Mouse (Mus musculus): Measurements from ENCODE around the gene Btbd3. TPM values are rescaled to one million over a fixed set of nuclear protein-coding genes. Genes with fewer than 3 reads are reported as not detected.

The Btbd3 gene
- polyA plus RNA-seq, 1 experiment from 2014 or later = 13.0 TPM

GRCm38 (mm10) chr2:138585930-138586329 lies 329.6 kb downstream of the Btbd3 start:
- no peak overlapping the region for H3K9ac ChIP-seq (ENCODE audit: low read depth, low read length)
- H3K27me3 ChIP-seq (ENCODE audit: insufficient read depth, low read length) = no peaks in the 10 kb centered on the region
- H3K4me1 ChIP-seq (replicated peaks; ENCODE audit: insufficient read depth, low read length) = no peaks in the 10 kb centered on the region
- no peaks in the 10 kb centered on the region for H3K36me3 ChIP-seq (ENCODE audit: insufficient read depth, low read length)
- no peak overlapping the region for H3K4me2 ChIP-seq (ENCODE audit: low read length)
- no peak overlapping the region for H3K27ac ChIP-seq
- TF ChIP-seq CTCF (IDR thresholded peaks at IDR 0.05; ENCODE audit: low read depth) = no peak
- H3K9me3 ChIP-seq (replicated peaks; ENCODE audit: low read length) = no peaks in the 10 kb centered on the region
- no peak overlapping the region for H3K4me3 ChIP-seq (replicated peaks; ENCODE audit: low read depth, low read length)
- 87% methylated on average over 2 of the region's 2 CpGs for WGBS
- ATAC-seq (replicated peaks; ENCODE audit: low FRiP score, low read depth) (no peak), DNase-seq (ENCODE audit: low spot score) (no peak)

- H3K4me1 ChIP-seq (replicated peaks; ENCODE audit: insufficient read depth, low read length) = no peaks in the 10 kb centered on the region
- no peak for TF ChIP-seq CTCF (IDR thresholded peaks at IDR 0.05; ENCODE audit: low read depth)
- no peaks in the 10 kb centered on the region for H3K36me3 ChIP-seq (ENCODE audit: insufficient read depth, low read length)
- H3K27ac ChIP-seq = no peak overlapping the region
- H3K9me3 ChIP-seq (replicated peaks; ENCODE audit: low read length) = no peaks in the 10 kb centered on the region
- no peak overlapping the region for H3K9ac ChIP-seq (ENCODE audit: low read depth, low read length)
- H3K4me2 ChIP-seq (ENCODE audit: low read length) = no peak overlapping the region
- ATAC-seq (replicated peaks; ENCODE audit: low FRiP score, low read depth) = no peak
- H3K27me3 ChIP-seq (ENCODE audit: insufficient read depth, low read length) = no peaks in the 10 kb centered on the region
- no peak for DNase-seq (ENCODE audit: low spot score)
- WGBS = 88% methylated on average over 2 of the region's 2 CpGs
- H3K4me3 ChIP-seq (replicated peaks; ENCODE audit: low read depth, low read length) = no peak overlapping the region
These were observed 331.0 kb downstream of the Btbd3 start for GRCm38 (mm10) chr2:138587335-138587734.

GRCm38 (mm10) chr2:138587795-138588545 lies 331.6 kb downstream of the Btbd3 start:
- ATAC-seq (replicated peaks; ENCODE audit: low FRiP score, low read depth) (no peak), DNase-seq (ENCODE audit: low spot score) (no peak)
- no peak for TF ChIP-seq CTCF (IDR thresholded peaks at IDR 0.05; ENCODE audit: low read depth)
- Histone ChIP-seq H3K9ac (ENCODE audit: low read depth, low read length) (no peak overlapping the region), H3K36me3 (ENCODE audit: insufficient read depth, low read length) (no peaks in the 10 kb centered on the region), H3K9me3 (replicated peaks; ENCODE audit: low read length) (no peaks in the 10 kb centered on the region), H3K4me3 (replicated peaks; ENCODE audit: low read depth, low read length) (no peak overlapping the region), H3K4me2 (ENCODE audit: low read length) (no peak overlapping the region), H3K27ac (no peak overlapping the region), H3K4me1 (replicated peaks; ENCODE audit: insufficient read depth, low read length) (no peaks in the 10 kb centered on the region), H3K27me3 (ENCODE audit: insufficient read depth, low read length) (no peaks in the 10 kb centered on the region)
- 89% methylated on average over 7 of the region's 7 CpGs for WGBS

- Histone ChIP-seq H3K9me3 (replicated peaks; ENCODE audit: low read length) (no peaks in the 10 kb centered on the region), H3K4me3 (replicated peaks; ENCODE audit: low read depth, low read length) (no peak overlapping the region), H3K27me3 (ENCODE audit: insufficient read depth, low read length) (no peaks in the 10 kb centered on the region), H3K27ac (no peak overlapping the region), H3K4me1 (replicated peaks; ENCODE audit: insufficient read depth, low read length) (no peaks in the 10 kb centered on the region), H3K4me2 (ENCODE audit: low read length) (no peak overlapping the region), H3K36me3 (ENCODE audit: insufficient read depth, low read length) (no peaks in the 10 kb centered on the region), H3K9ac (ENCODE audit: low read depth, low read length) (no peak overlapping the region)
- no peak for DNase-seq (ENCODE audit: low spot score)
- no peak for TF ChIP-seq CTCF (IDR thresholded peaks at IDR 0.05; ENCODE audit: low read depth)
- 82% methylated on average over 3 of the region's 3 CpGs for WGBS
- ATAC-seq (replicated peaks; ENCODE audit: low FRiP score, low read depth) = no peak
These were observed 332.7 kb downstream of the Btbd3 start for GRCm38 (mm10) chr2:138589105-138589504.

DNA sequence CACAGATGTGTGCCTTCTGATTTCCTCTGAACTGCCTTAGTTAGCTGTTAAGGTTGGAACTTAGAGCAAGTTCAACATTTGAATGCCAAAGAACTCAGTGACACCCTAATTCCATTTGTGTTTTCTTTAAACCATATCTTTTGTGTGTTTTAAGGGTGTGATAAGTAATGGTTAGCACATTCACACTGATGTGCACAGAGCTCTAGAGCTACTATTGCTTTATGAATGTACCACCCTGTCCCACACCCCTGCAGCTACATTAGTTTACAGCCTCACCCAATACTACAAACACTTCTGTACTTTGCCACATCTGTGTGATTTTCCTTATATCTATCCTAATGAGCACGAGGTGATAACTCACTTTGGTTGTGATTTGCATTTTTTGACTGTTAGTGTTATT lies 333.9 kb downstream of the Btbd3 start:
- Histone ChIP-seq H3K27me3 (ENCODE audit: insufficient read depth, low read length) (no peaks in the 10 kb centered on the region), H3K9me3 (replicated peaks; ENCODE audit: low read length) (no peaks in the 10 kb centered on the region), H3K27ac (no peak overlapping the region), H3K36me3 (ENCODE audit: insufficient read depth, low read length) (no peaks in the 10 kb centered on the region), H3K4me2 (ENCODE audit: low read length) (no peak overlapping the region), H3K4me1 (replicated peaks; ENCODE audit: insufficient read depth, low read length) (no peaks in the 10 kb centered on the region), H3K9ac (ENCODE audit: low read depth, low read length) (no peak overlapping the region), H3K4me3 (replicated peaks; ENCODE audit: low read depth, low read length) (no peak overlapping the region)
- no peak for TF ChIP-seq CTCF (IDR thresholded peaks at IDR 0.05; ENCODE audit: low read depth)
- no peak for ATAC-seq (replicated peaks; ENCODE audit: low FRiP score, low read depth)
- no peak for DNase-seq (ENCODE audit: low spot score)
- 75% methylated on average over 1 of the region's 1 CpGs for WGBS

- H3K4me1 ChIP-seq (replicated peaks; ENCODE audit: insufficient read depth, low read length) = no peaks in the 10 kb centered on the region
- no peak overlapping the region for H3K4me2 ChIP-seq (ENCODE audit: low read length)
- no peak for TF ChIP-seq CTCF (IDR thresholded peaks at IDR 0.05; ENCODE audit: low read depth)
- H3K9me3 ChIP-seq (replicated peaks; ENCODE audit: low read length) = no peaks in the 10 kb centered on the region
- no peak overlapping the region for H3K9ac ChIP-seq (ENCODE audit: low read depth, low read length)
- ATAC-seq (replicated peaks; ENCODE audit: low FRiP score, low read depth) (no peak), DNase-seq (ENCODE audit: low spot score) (no peak)
- no peaks in the 10 kb centered on the region for H3K36me3 ChIP-seq (ENCODE audit: insufficient read depth, low read length)
- H3K27ac ChIP-seq = no peak overlapping the region
- no peaks in the 10 kb centered on the region for H3K27me3 ChIP-seq (ENCODE audit: insufficient read depth, low read length)
- H3K4me3 ChIP-seq (replicated peaks; ENCODE audit: low read depth, low read length) = no peak overlapping the region
These were observed 356.0 kb downstream of the Btbd3 start for GRCm38 (mm10) chr2:138612361-138612760.

- Histone ChIP-seq H3K27ac (no peak overlapping the region), H3K27me3 (ENCODE audit: insufficient read depth, low read length) (no peaks in the 10 kb centered on the region), H3K9ac (ENCODE audit: low read depth, low read length) (no peak overlapping the region), H3K9me3 (replicated peaks; ENCODE audit: low read length) (no peaks in the 10 kb centered on the region), H3K4me1 (replicated peaks; ENCODE audit: insufficient read depth, low read length) (no peaks in the 10 kb centered on the region), H3K4me3 (replicated peaks; ENCODE audit: low read depth, low read length) (no peak overlapping the region), H3K36me3 (ENCODE audit: insufficient read depth, low read length) (no peaks in the 10 kb centered on the region), H3K4me2 (ENCODE audit: low read length) (no peak overlapping the region)
- DNase-seq (ENCODE audit: low spot score) (no peak), ATAC-seq (replicated peaks; ENCODE audit: low FRiP score, low read depth) (no peak)
- WGBS = 88% methylated on average over 5 of the region's 5 CpGs
- no peak for TF ChIP-seq CTCF (IDR thresholded peaks at IDR 0.05; ENCODE audit: low read depth)
These were observed 361.1 kb downstream of the Btbd3 start for GRCm38 (mm10) chr2:138617501-138617900.

Data from kidney, postnatal 0 days (tissue).